Mouse (Mus musculus): ENCODE measurements around the gene Scn4b. TPM values are rescaled to one million over a fixed set of nuclear protein-coding genes. Genes with fewer than 3 reads are reported as not detected.
A peak's percentile ranks its signal among the peaks of the same experiment; 100 is the strongest.

Gene Scn4b
- 0.56 and 0.59 TPM in 2 replicates for total RNA-seq (2021)
- long read RNA-seq, experiment 1, result 0 reads
- long read RNA-seq, experiment 2, full-length matches to known transcripts, result 1 of 1 reads
- long read RNA-seq, experiment 2, partial matches to known transcripts, result 0 of 1 reads
- long read RNA-seq, experiment 2, other reads (novel, unspliced or antisense), result 0 of 1 reads

- DNase-seq, result peak; percentile 69
These were observed at the start of gene Scn4b for GRCm38 (mm10) chr9:45138191-45139032. TSS of gene Scn4b (plus strand) at chr9:45138395.

- no peak for DNase-seq
These were observed 47.4 kb upstream of the Scn4b start for GRCm38 (mm10) chr9:45090811-45091210.

GRCm38 (mm10) chr9:45092641-45093040 is 45.6 kb upstream of the Scn4b start:
- DNase-seq, result no peak

- DNase-seq, result no peak
These were observed 42.9 kb upstream of the Scn4b start for GRCm38 (mm10) chr9:45095149-45095937.

GRCm38 (mm10) chr9:45097877-45098276 is 40.3 kb upstream of the Scn4b start:
- no peak for DNase-seq

GRCm38 (mm10) chr9:45098426-45098825 is 39.8 kb upstream of the Scn4b start:
- no peak for DNase-seq

- peak; percentile 60 for DNase-seq
These were observed 35.7 kb upstream of the Scn4b start for GRCm38 (mm10) chr9:45102528-45102927.

- no peak for DNase-seq
These were observed 34.8 kb upstream of the Scn4b start for GRCm38 (mm10) chr9:45103211-45103979.

GRCm38 (mm10) chr9:45105596-45106374 is 32.4 kb upstream of the Scn4b start:
- no peak for DNase-seq

GRCm38 (mm10) chr9:45115706-45116105 is 22.5 kb upstream of the Scn4b start:
- peak; percentile 72 for DNase-seq

GRCm38 (mm10) chr9:45116819-45117218 is 21.4 kb upstream of the Scn4b start:
- DNase-seq, result no peak

- no peak for DNase-seq
These were observed 20.3 kb upstream of the Scn4b start, which contains the start of gene Scn2b for GRCm38 (mm10) chr9:45117741-45118431. TSS of gene Scn2b (plus strand) at chr9:45117782.

GRCm38 (mm10) chr9:45118552-45118951 is 19.6 kb upstream of the Scn4b start:
- no peak for DNase-seq

- no peak for DNase-seq
These were observed 18.8 kb upstream of the Scn4b start for GRCm38 (mm10) chr9:45119316-45119953.

- DNase-seq, result peak; percentile 43
These were observed 18.2 kb upstream of the Scn4b start for GRCm38 (mm10) chr9:45119954-45120530.

GRCm38 (mm10) chr9:45120567-45120966 is 17.6 kb upstream of the Scn4b start:
- DNase-seq, result no peak

GRCm38 (mm10) chr9:45121001-45121400 is 17.2 kb upstream of the Scn4b start:
- no peak for DNase-seq

- DNase-seq, result peak; percentile 82
These were observed 16.4 kb upstream of the Scn4b start for GRCm38 (mm10) chr9:45121769-45122168.

- peak; percentile 36 for DNase-seq
These were observed 15.9 kb upstream of the Scn4b start for GRCm38 (mm10) chr9:45122209-45122761.

All from adrenal gland, postnatal 14 days (tissue).